8 mouse cellular contexts compared by ENCODE assay signal in genomic region chr1:181143950-181144836, GRCm38 (mm10). TPM values are rescaled to one million over a fixed set of nuclear protein-coding genes. Genes with fewer than 3 reads are reported as not detected.
A peak's percentile ranks its signal among the peaks of the same experiment; 100 is the strongest.
DNase-seq lines count a peak whose midpoint lies in the region; ATAC-seq lines count a peak whose summit lies in the region.

Nvl (minus strand) TSS chr1:181144204.
Cnih4 (plus strand) TSS chr1:181144693.

- H3K36me3 ChIP-seq in hindbrain, embryonic 14.5 days (replicated peaks; ENCODE audit: control insufficient read depth, insufficient read depth) = peaks cover 27% of the 10 kb centered on the region

- H3K27me3 ChIP-seq in hindbrain, embryonic 14.5 days (ENCODE audit: control insufficient read depth, insufficient read depth, low read length) = no peaks in the 10 kb centered on the region

- H3K4me3 ChIP-seq in hindbrain, embryonic 14.5 days (replicated peaks; ENCODE audit: low read length) = peak within 1 kb of the TSS; percentile 90

- DNase-seq in R1 (ENCODE audit: low read depth, low spot score) = peak; percentile 99
- peak; percentile 95 to 96 for DNase-seq in cerebellum, postnatal 25 days
- peak; percentile 90 to 93 for DNase-seq in frontal cortex, postnatal 25 days (ENCODE audit: low spot score in 2 of 2)
- peak; percentile 92 for DNase-seq in hindbrain, embryonic 14.5 days (ENCODE audit: low spot score)
- DNase-seq in layer of hippocampus, postnatal 36 days = peak; percentile 93
- DNase-seq in lung, postnatal 36 days = peak; percentile 94
- peak; percentile 98 for DNase-seq in retina, postnatal 1 day
- peak; percentile 89 to 93 for DNase-seq in urinary bladder, adult 18-20 months (ENCODE audit: low spot score in 2 of 2)

- H3K4me1 ChIP-seq in hindbrain, embryonic 14.5 days (replicated peaks; ENCODE audit: control insufficient read depth, insufficient read depth, low read length) = peaks cover 22% of the 10 kb centered on the region

- peak within 1 kb of the TSS; percentile 71 for H3K27ac ChIP-seq in hindbrain, embryonic 14.5 days

- peak within 1 kb of the TSS; percentile 75 for H3K4me2 ChIP-seq in hindbrain, embryonic 14.5 days (replicated peaks)

- ATAC-seq in hindbrain, embryonic 14.5 days (ENCODE audit: low FRiP score) = peak; percentile 100

- under 1% methylated on average over 52 of the region's 52 CpGs for whole genome bisulfite sequencing in hindbrain, embryonic 14.5 days

- peak within 1 kb of the TSS; percentile 75 for H3K9ac ChIP-seq in hindbrain, embryonic 14.5 days

- no peaks in the 10 kb centered on the region for H3K9me3 ChIP-seq in hindbrain, embryonic 14.5 days (ENCODE audit: control insufficient read depth, low read length)

RNA-seq across cellular contexts. Expression of gene Nvl, which starts in this region (rescaled TPM):
- 36.4 and 39.3 TPM in 2 replicates for polyA plus RNA-seq in hindbrain, embryonic 14.5 days (2014; fragmentation: Nextera tagmentation; extraction: Ambion mirVana)
- total RNA-seq in layer of hippocampus, postnatal 36 days (2021) = 10 to 100 TPM; 32.4 to 38.1 TPM

RNA-seq across cellular contexts. Expression of gene Cnih4, which starts in this region (rescaled TPM):
- 52.7 and 53.6 TPM in 2 replicates for polyA plus RNA-seq in hindbrain, embryonic 14.5 days (2014; fragmentation: Nextera tagmentation; extraction: Ambion mirVana)
- 10 to 100 TPM; 28.7 to 33.1 TPM for total RNA-seq in layer of hippocampus, postnatal 36 days (2021)

Comparison
In these comparisons a context has a peak if more than half of its experiments do, and no peak if none do; other contexts are left out.
1. Peak in every context shown above with its lines: DNase-seq, ATAC-seq, H3K4me3 ChIP-seq and H3K27ac ChIP-seq.